Mouse (Mus musculus) hindbrain, embryonic 12.5 days (tissue): ENCODE measurements at regions not wholly inside any gene's neighbourhood (a gene's known extent, or its start where the extent isn't known, plus 50 kb on each side); places are given as distances from the start of the nearest gene placed in this dataset.

Experiments
- ATAC-seq: fragments of 200-750 bp; cut with Nextera tagmentation; 2 replicates; pipeline ENCODE4 v1.8.0; 2017; ENCODE audit warnings: moderate TSS enrichment; ENCODE audit not compliant: low FRiP score
- H3K27ac ChIP-seq: fragments of 300-500 bp; sonication (generic); 2 replicates; pipeline ENCODE4 v1.5.1; 2016; ENCODE audit warnings: mild to moderate bottlenecking
- H3K27me3 ChIP-seq: fragments of 300-500 bp; sonication (generic); 2 replicates; pipeline ENCODE4 v1.6.1; 2016; ENCODE audit warnings: mild to moderate bottlenecking
- H3K36me3 ChIP-seq: fragments of 300-500 bp; sonication (generic); 2 replicates; pipeline ENCODE4 v1.6.1; 2016; ENCODE audit warnings: mild to moderate bottlenecking
- H3K4me1 ChIP-seq: fragments of 300-500 bp; sonication (generic); 2 replicates; pipeline ENCODE4 v1.6.1; 2016
- H3K4me2 ChIP-seq: fragments of 300-500 bp; sonication (generic); replicated peaks from 2 replicates; pipeline ENCODE4 v1.6.1; 2016; ENCODE audit warnings: mild to moderate bottlenecking
- H3K4me3 ChIP-seq: fragments of 300-500 bp; sonication (generic); 2 replicates; pipeline ENCODE4 v1.5.1; 2016; ENCODE audit warnings: mild to moderate bottlenecking
- H3K9ac ChIP-seq: fragments of 300-500 bp; sonication (generic); 2 replicates; pipeline ENCODE4 v1.6.1; 2016; ENCODE audit warnings: mild to moderate bottlenecking, moderate library complexity
- H3K9me3 ChIP-seq: fragments of 300-500 bp; sonication (generic); replicated peaks from 2 replicates; pipeline ENCODE4 v1.6.1; 2016; ENCODE audit warnings: mild to moderate bottlenecking
- WGBS: fragments of 180-500 bp; shearing (Covaris S2); methylation state at CpG from one replicate; pipeline ENCODE4 v1.1.7; 2016; 5-methylcytosine and 5-hydroxymethylcytosine counted together

DNA sequence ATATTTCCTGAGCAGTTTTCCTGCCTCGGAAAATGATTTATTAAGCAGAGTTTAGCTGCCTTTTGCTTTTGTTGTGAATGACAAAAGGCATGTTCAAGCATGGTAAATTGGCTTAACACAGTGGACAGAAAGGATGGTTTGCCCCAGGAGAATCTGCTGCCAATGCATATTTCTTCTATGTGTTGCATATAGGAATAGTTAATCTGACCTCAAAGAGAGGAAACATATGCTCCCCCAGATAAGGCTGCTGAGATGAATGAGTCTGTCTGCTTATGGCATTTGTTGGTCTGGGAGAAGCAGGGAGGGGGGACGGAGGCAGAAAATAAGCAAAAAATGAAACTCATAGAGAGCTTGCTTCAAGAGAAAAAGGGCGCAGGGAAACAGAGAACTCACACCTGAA, 638.9 kb downstream of the Stpg2 start:
- no peaks in the 10 kb centered on the region for H3K9me3 ChIP-seq
- no peaks in the 10 kb centered on the region for H3K36me3 ChIP-seq
- no peak overlapping the region for H3K4me3 ChIP-seq
- 68% methylated on average over 3 of the region's 3 CpGs for WGBS
- no peak overlapping the region for H3K27ac ChIP-seq
- no peaks in the 10 kb centered on the region for H3K27me3 ChIP-seq
- H3K4me2 ChIP-seq, result no peak overlapping the region
- no peaks in the 10 kb centered on the region for H3K4me1 ChIP-seq
- ATAC-seq, result no peak
- no peak overlapping the region for H3K9ac ChIP-seq

DNA sequence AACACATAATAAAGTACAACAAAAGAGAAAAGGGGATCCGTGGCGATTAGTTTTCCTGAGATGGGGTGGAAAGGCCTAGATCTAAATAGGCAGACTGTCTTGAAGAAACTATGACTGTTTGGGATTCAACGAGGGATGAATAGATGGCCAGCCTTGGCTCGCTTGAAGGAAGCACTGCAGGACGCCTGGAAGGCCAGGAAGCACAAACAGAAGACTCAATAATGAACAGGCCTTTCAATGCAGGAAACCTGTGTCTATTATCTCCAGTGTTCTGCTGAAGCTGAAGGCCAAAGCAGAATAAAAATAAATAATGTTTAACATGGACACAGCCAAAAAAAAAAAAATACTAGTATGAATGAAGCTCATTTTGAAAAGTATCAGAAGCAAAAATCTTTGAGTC, 642.3 kb downstream of the Stpg2 start:
- Histone ChIP-seq H3K36me3 (no peaks in the 10 kb centered on the region), H3K4me1 (no peaks in the 10 kb centered on the region), H3K27me3 (no peaks in the 10 kb centered on the region), H3K9ac (no peak overlapping the region), H3K4me3 (no peak overlapping the region), H3K4me2 (no peak overlapping the region), H3K9me3 (no peaks in the 10 kb centered on the region), H3K27ac (no peak overlapping the region)
- no peak for ATAC-seq
- WGBS, result 38% methylated on average over 5 of the region's 5 CpGs

DNA sequence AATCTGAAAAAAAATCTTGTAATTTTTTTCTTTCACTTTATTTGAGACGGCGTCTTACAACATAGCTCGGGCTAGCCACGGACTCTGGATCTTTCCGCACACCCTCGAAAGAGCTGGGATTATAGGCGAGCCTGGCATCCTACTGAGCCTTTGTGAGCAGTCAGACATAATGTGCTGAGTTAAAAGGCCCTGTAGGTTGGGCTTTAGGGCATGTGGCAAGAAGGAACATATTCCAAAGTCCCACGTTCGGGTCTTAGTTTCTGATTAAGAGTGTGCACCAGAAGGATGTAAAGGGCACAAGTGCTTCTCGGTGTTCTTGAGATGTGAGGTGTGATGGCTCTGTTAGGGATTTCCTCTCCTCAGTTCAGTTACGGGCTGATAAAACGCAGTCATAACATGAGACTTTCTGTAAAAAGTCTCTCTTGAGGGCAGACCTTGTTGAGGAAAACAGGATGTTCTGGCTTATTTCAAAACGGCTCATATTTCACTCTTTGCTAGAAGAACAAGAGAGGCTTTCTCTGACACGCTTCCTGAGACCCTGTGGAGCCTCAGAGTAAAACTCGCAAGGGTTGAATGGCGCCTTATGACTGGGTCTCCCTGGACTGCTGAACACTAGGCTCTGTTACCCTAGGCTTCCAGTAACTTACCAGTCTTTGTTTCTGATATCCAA, 654.6 kb downstream of the Stpg2 start:
- Histone ChIP-seq H3K4me1 (peaks cover 19% of the 10 kb centered on the region), H3K27ac (peak overlapping the region; percentile 77), H3K9ac (no peak overlapping the region), H3K36me3 (no peaks in the 10 kb centered on the region), H3K4me2 (peak overlapping the region; percentile 27; the same call in 1 of the 2 replicates), H3K9me3 (no peaks in the 10 kb centered on the region), H3K4me3 (no peak overlapping the region), H3K27me3 (no peaks in the 10 kb centered on the region)
- ATAC-seq, result peak; percentile 66
- 53% methylated on average over 16 of the region's 16 CpGs for WGBS

DNA sequence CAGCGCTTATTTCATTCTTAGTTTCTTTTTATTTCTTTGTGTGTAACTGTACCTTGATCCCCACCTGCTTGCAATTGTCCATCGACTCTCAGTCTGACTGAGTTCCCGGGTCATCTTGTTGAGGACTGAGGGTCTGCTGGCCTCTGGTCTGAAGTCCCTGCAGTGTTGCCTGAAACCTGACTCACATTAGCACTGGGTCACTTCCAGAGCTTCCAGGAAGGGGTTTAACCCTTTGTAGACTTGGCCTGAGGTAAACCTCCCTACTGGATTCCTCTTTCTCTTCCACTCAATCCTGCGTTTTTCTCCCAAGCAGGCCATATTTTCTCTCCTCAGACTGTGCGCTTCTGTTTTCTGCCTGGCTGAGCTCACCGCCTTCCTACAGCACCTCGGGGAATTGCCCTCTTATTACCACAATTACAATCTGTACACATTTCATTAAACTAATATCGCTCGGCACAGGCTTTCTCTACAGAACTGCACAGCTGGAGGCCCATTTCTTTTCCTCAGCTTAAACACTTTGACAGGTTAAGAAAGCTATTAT, 655.4 kb downstream of the Stpg2 start:
- 19% methylated on average over 9 of the region's 9 CpGs for WGBS
- H3K9ac ChIP-seq, result no peak overlapping the region
- no peaks in the 10 kb centered on the region for H3K36me3 ChIP-seq
- H3K9me3 ChIP-seq, result no peaks in the 10 kb centered on the region
- H3K4me1 ChIP-seq, result peaks cover 19% of the 10 kb centered on the region
- H3K27ac ChIP-seq, result peak overlapping the region; percentile 77
- H3K4me2 ChIP-seq, result peak overlapping the region; percentile 27
- no peaks in the 10 kb centered on the region for H3K27me3 ChIP-seq
- ATAC-seq, result peak; percentile 80
- no peak overlapping the region for H3K4me3 ChIP-seq

DNA sequence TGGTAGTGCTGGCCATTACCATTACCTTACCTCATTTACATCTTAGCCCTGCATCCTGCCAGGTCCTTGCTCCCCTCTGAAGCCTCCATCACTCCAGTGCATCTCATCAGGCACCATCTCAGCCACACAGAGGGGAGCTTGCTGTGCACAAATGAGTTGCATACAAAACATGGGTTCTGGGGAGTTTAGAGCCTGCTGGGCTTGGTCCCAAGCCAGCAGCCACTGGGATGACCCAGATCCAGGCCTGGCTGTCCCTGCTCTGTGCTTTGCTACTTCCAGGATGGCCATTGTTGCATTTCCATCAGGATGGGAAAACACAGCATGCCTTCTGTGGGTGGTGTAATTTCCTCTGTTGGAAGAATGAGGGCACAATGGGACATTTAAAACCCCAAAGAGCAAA, 660.8 kb downstream of the Stpg2 start:
- ATAC-seq, result no peak; the same call in 1 of the 2 replicates
- Histone ChIP-seq H3K27ac (no peak overlapping the region), H3K4me2 (no peak overlapping the region), H3K27me3 (no peaks in the 10 kb centered on the region), H3K9ac (no peak overlapping the region), H3K4me3 (no peak overlapping the region), H3K36me3 (no peaks in the 10 kb centered on the region), H3K4me1 (peaks cover 5% of the 10 kb centered on the region), H3K9me3 (no peaks in the 10 kb centered on the region)

DNA sequence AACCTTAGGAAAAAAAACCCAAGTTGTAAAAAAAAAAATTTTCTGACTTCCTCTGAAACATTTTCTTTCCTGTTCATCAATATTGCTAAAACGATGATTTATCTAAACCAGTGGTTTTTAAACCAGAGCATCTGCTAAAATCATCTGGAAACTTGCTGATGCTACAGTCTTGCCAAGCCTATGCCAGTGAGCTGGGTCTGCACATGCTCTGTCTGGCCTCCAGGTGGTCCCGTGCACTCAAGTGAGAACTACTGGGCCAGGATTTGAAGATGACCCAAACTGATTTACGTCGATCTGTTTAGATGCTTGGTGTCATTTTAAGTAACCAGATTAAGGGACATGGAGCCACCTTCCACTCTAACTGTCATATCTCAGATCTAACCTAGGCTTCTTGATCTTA, 661.5 kb downstream of the Stpg2 start:
- Histone ChIP-seq H3K27me3 (no peaks in the 10 kb centered on the region), H3K36me3 (no peaks in the 10 kb centered on the region), H3K9ac (no peak overlapping the region), H3K4me1 (no peaks in the 10 kb centered on the region), H3K4me3 (no peak overlapping the region), H3K4me2 (no peak overlapping the region), H3K27ac (no peak overlapping the region), H3K9me3 (no peaks in the 10 kb centered on the region)
- 87% methylated on average over 4 of the region's 4 CpGs for WGBS
- no peak for ATAC-seq

- no peak overlapping the region for H3K9ac ChIP-seq
- H3K36me3 ChIP-seq, result no peaks in the 10 kb centered on the region
- H3K4me2 ChIP-seq, result no peak overlapping the region
- no peaks in the 10 kb centered on the region for H3K9me3 ChIP-seq
- no peak overlapping the region for H3K4me3 ChIP-seq
- no peaks in the 10 kb centered on the region for H3K27me3 ChIP-seq
- H3K27ac ChIP-seq, result no peak overlapping the region
- 77% methylated on average over 3 of the region's 3 CpGs for WGBS
- ATAC-seq, result no peak
- no peaks in the 10 kb centered on the region for H3K4me1 ChIP-seq
Measured at GRCm38 (mm10) chr3:139867499-139867898, 662.0 kb downstream of the Stpg2 start.

DNA sequence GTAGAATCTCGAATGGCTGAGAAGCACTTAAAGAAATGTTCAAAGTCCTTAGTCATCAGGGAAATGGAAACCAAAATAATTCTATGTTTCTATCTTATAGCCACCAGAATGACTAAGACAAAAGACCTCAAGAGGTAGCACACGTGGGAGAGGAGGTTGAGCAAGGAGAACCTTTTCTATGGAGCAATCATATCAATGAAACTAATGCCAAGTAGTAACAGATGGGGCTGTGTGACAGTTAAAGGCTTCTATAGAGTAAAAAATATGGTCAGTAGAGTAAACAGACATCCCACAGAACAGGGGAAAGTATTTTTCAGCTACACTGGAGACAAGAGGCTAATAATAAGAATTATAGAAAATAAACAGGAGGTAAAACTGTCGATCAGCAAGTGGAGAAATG, 664.3 kb downstream of the Stpg2 start:
- ATAC-seq, result no peak
- no peak overlapping the region for H3K4me2 ChIP-seq
- H3K4me1 ChIP-seq, result no peaks in the 10 kb centered on the region
- H3K27ac ChIP-seq, result no peak overlapping the region
- H3K9ac ChIP-seq, result no peak overlapping the region
- WGBS, result 84% methylated on average over 3 of the region's 3 CpGs
- H3K4me3 ChIP-seq, result no peak overlapping the region
- no peaks in the 10 kb centered on the region for H3K27me3 ChIP-seq
- H3K36me3 ChIP-seq, result no peaks in the 10 kb centered on the region
- H3K9me3 ChIP-seq, result no peaks in the 10 kb centered on the region

DNA sequence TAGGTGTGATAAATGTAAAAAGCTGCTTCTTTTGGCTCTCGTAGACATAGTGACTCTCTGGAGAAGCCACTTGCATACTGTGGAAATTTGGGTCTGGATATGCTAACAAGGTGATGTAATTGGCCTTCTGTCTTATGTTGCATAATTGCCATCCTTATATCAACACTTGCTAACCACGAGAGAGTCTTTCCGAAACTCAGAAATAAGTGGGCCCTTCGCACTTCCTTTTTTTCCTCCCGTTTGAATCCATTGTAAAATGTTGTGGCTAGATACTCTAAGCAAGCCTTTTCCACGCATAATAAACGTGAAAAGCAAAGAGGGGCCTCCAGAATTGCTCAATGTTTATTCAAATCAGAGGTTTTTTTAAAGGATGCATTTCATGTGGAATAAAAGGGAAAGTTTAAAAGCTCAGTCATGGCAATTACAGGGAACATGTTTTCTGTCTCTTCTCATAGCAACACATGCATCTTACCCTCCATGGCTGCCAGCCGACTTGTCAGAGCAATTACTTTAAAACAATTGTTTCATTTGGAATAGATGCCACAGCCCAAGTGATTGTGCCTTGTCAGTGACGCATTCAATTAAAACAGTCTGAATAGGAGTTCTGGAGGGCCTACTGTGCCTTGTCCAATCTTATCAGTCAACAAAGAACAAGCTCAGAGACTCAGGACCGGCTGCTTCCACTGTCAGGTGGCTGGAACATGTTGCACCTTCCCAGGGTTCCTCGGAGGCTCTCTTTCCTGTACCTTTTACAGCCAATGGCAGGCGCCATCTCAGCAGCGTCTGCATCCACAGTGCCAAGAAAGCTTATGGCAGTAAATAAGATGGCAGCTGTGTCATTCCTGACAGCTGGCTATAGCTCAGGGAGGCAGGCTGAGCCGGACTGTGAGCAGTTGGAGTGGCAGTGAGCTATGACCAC, 680.7 kb downstream of the Stpg2 start:
- no peaks in the 10 kb centered on the region for H3K36me3 ChIP-seq
- peak overlapping the region; percentile 44; the same call in 1 of the 2 replicates for H3K27ac ChIP-seq
- H3K4me3 ChIP-seq, result no peak overlapping the region
- H3K4me2 ChIP-seq, result peak overlapping the region; percentile 24; the same call in 1 of the 2 replicates
- H3K4me1 ChIP-seq, result peaks cover 10% of the 10 kb centered on the region
- peak; percentile 93 for ATAC-seq
- no peak overlapping the region for H3K9ac ChIP-seq
- no peaks in the 10 kb centered on the region for H3K9me3 ChIP-seq
- WGBS, result 32% methylated on average over 14 of the region's 14 CpGs
- no peaks in the 10 kb centered on the region for H3K27me3 ChIP-seq

GRCm38 (mm10) chr3:139887265-139887664, 681.8 kb downstream of the Stpg2 start:
- Histone ChIP-seq H3K9me3 (no peaks in the 10 kb centered on the region), H3K9ac (no peak overlapping the region), H3K27me3 (no peaks in the 10 kb centered on the region), H3K4me3 (no peak overlapping the region), H3K36me3 (no peaks in the 10 kb centered on the region), H3K4me2 (no peak overlapping the region), H3K4me1 (peaks cover 10% of the 10 kb centered on the region), H3K27ac (no peak overlapping the region)
- ATAC-seq, result no peak
- WGBS, result 84% methylated on average over 5 of the region's 5 CpGs

GRCm38 (mm10) chr3:139888537-139888936, 683.0 kb downstream of the Stpg2 start:
- peaks cover 10% of the 10 kb centered on the region for H3K4me1 ChIP-seq
- no peak overlapping the region for H3K4me2 ChIP-seq
- H3K27ac ChIP-seq, result no peak overlapping the region
- no peaks in the 10 kb centered on the region for H3K27me3 ChIP-seq
- WGBS, result 78% methylated on average over 1 of the region's 1 CpGs
- no peak overlapping the region for H3K4me3 ChIP-seq
- H3K9ac ChIP-seq, result no peak overlapping the region
- H3K36me3 ChIP-seq, result no peaks in the 10 kb centered on the region
- no peak for ATAC-seq
- H3K9me3 ChIP-seq, result no peaks in the 10 kb centered on the region

GRCm38 (mm10) chr3:139890186-139890585, 684.7 kb downstream of the Stpg2 start:
- Histone ChIP-seq H3K4me1 (peaks cover 10% of the 10 kb centered on the region), H3K36me3 (no peaks in the 10 kb centered on the region), H3K27ac (no peak overlapping the region), H3K4me3 (no peak overlapping the region), H3K4me2 (no peak overlapping the region), H3K9me3 (no peaks in the 10 kb centered on the region), H3K9ac (no peak overlapping the region), H3K27me3 (no peaks in the 10 kb centered on the region)
- ATAC-seq, result no peak
- 84% methylated on average over 2 of the region's 2 CpGs for WGBS
